Mouse (Mus musculus): ENCODE results near the gene Drg2. TPM values are rescaled to one million over a fixed set of nuclear protein-coding genes. Genes with fewer than 3 reads are reported as not detected.
"Not testable (repeated sequence)": the region's sequence is repeated elsewhere in the genome, so short reads cannot be mapped to it uniquely, and the experiment has no call there.

Drg2 gene
- polyA plus RNA-seq, 1 experiment: 26.4 TPM

DNA sequence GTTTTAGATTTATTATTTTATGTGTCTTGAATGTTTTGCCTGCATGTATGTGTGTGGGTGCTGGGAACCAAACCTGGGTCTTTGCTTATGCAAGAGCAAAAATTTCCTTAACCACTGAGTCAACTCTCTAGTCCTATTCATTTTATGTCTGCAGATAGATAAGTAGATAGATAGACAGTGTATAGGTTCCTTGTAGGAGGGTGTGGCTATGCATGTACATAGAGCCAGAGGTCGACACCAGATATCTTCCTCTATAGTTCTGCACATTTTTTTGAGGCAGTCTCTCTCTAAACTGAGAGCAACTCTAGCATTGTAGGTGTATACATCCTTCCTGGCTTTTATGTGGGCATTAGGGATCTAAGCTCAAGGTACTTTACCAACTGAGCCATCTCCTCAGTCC is 19.3 kb upstream of the Drg2 start:
- no peak for DNase-seq (ENCODE audit: low read depth in 1 of 2, low spot score in 2 of 2)
- no peaks in the 10 kb centered on the region for H3K4me1 ChIP-seq (ENCODE audit: control insufficient read depth, insufficient read depth, insufficient read length)
- WGBS: 91% methylated on average over 1 of the region's 1 CpGs
- no peak for TF ChIP-seq POLR2A (IDR thresholded peaks at IDR 0.05; ENCODE audit: low read depth, low read length)
- no peak for TF ChIP-seq CTCF (IDR thresholded peaks at IDR 0.05; ENCODE audit: extremely low read depth, insufficient read depth, insufficient read length, insufficient replicate concordance)
- H3K36me3 ChIP-seq (ENCODE audit: control insufficient read depth, insufficient read depth, low read length): peaks cover 20% of the 10 kb centered on the region
- no peak overlapping the region for H3K27ac ChIP-seq (ENCODE audit: insufficient read depth, low read length)
- no peaks in the 10 kb centered on the region for H3K27me3 ChIP-seq (ENCODE audit: control insufficient read depth, insufficient read depth, low read length)
- no peak overlapping the region for H3K4me3 ChIP-seq (ENCODE audit: extremely low read depth, insufficient read depth, insufficient read length)

DNA sequence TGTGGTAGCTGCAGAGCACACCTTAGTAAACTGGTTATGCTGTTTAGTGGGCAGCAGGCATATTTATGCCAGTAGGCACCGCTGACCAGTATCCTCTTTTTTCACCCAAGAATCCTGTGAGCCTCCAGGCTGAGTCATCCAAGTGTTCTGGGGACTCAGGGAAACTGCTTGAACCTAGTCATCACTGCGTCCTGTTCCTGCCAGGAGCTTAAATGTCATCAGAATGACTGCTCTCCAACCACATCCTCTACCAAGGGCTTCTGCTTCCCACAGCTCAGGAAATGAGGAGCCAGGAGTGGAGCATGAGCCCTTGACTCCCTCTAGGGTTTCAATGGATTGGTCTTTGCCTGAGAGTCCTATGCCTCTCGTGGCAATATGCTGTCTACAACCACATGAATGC is 17.8 kb upstream of the Drg2 start:
- H3K27me3 ChIP-seq (ENCODE audit: control insufficient read depth, insufficient read depth, low read length): no peaks in the 10 kb centered on the region
- H3K4me1 ChIP-seq (ENCODE audit: control insufficient read depth, insufficient read depth, insufficient read length): no peaks in the 10 kb centered on the region
- H3K27ac ChIP-seq (ENCODE audit: insufficient read depth, low read length): no peak overlapping the region
- DNase-seq (ENCODE audit: low read depth in 1 of 2, low spot score in 2 of 2): no peak
- no peak overlapping the region for H3K4me3 ChIP-seq (ENCODE audit: extremely low read depth, insufficient read depth, insufficient read length)
- no peak for TF ChIP-seq CTCF (IDR thresholded peaks at IDR 0.05; ENCODE audit: extremely low read depth, insufficient read depth, insufficient read length, insufficient replicate concordance)
- WGBS: 86% methylated on average over 3 of the region's 3 CpGs
- peaks cover 27% of the 10 kb centered on the region for H3K36me3 ChIP-seq (ENCODE audit: control insufficient read depth, insufficient read depth, low read length)

- H3K36me3 ChIP-seq (ENCODE audit: control insufficient read depth, insufficient read depth, low read length): peaks cover 34% of the 10 kb centered on the region
- H3K4me1 ChIP-seq (ENCODE audit: control insufficient read depth, insufficient read depth, insufficient read length); DNase-seq (ENCODE audit: low read depth in 1 of 2, low spot score in 2 of 2); H3K4me3 ChIP-seq (ENCODE audit: extremely low read depth, insufficient read depth, insufficient read length); H3K27ac ChIP-seq (ENCODE audit: insufficient read depth, low read length); H3K27me3 ChIP-seq (ENCODE audit: control insufficient read depth, insufficient read depth, low read length): not testable (repeated sequence)
- 79% methylated on average over 1 of the region's 1 CpGs for WGBS
Measured at GRCm38 (mm10) chr11:60439621-60440020, 14.8 kb upstream of the Drg2 start.

GRCm38 (mm10) chr11:60440176-60440575 is 14.2 kb upstream of the Drg2 start:
- H3K4me3 ChIP-seq (ENCODE audit: extremely low read depth, insufficient read depth, insufficient read length): no peak overlapping the region
- DNase-seq (ENCODE audit: low read depth in 1 of 2, low spot score in 2 of 2): no peak
- WGBS: 89% methylated on average over 7 of the region's 7 CpGs
- no peaks in the 10 kb centered on the region for H3K4me1 ChIP-seq (ENCODE audit: control insufficient read depth, insufficient read depth, insufficient read length)
- TF ChIP-seq CTCF (IDR thresholded peaks at IDR 0.05; ENCODE audit: extremely low read depth, insufficient read depth, insufficient read length, insufficient replicate concordance): no peak
- TF ChIP-seq POLR2A (IDR thresholded peaks at IDR 0.05; ENCODE audit: low read depth, low read length): no peak
- no peaks in the 10 kb centered on the region for H3K27me3 ChIP-seq (ENCODE audit: control insufficient read depth, insufficient read depth, low read length)
- H3K36me3 ChIP-seq (ENCODE audit: control insufficient read depth, insufficient read depth, low read length): peaks cover 32% of the 10 kb centered on the region
- H3K27ac ChIP-seq (ENCODE audit: insufficient read depth, low read length): no peak overlapping the region

- DNase-seq (ENCODE audit: low read depth in 1 of 2, low spot score in 2 of 2): no peak
- no peak overlapping the region for H3K27ac ChIP-seq (ENCODE audit: insufficient read depth, low read length)
- H3K4me1 ChIP-seq (ENCODE audit: control insufficient read depth, insufficient read depth, insufficient read length): no peaks in the 10 kb centered on the region
- no peaks in the 10 kb centered on the region for H3K27me3 ChIP-seq (ENCODE audit: control insufficient read depth, insufficient read depth, low read length)
- H3K36me3 ChIP-seq (ENCODE audit: control insufficient read depth, insufficient read depth, low read length): peaks cover 20% of the 10 kb centered on the region
- no peak for TF ChIP-seq POLR2A (IDR thresholded peaks at IDR 0.05; ENCODE audit: low read depth, low read length)
- TF ChIP-seq CTCF (IDR thresholded peaks at IDR 0.05; ENCODE audit: extremely low read depth, insufficient read depth, insufficient read length, insufficient replicate concordance): no peak
- 85% methylated on average over 6 of the region's 6 CpGs for WGBS
- no peak overlapping the region for H3K4me3 ChIP-seq (ENCODE audit: extremely low read depth, insufficient read depth, insufficient read length)
Measured at GRCm38 (mm10) chr11:60442896-60443295, 11.5 kb upstream of the Drg2 start.

- no peaks in the 10 kb centered on the region for H3K27me3 ChIP-seq (ENCODE audit: control insufficient read depth, insufficient read depth, low read length)
- WGBS: 93% methylated on average over 4 of the region's 4 CpGs
- H3K36me3 ChIP-seq (ENCODE audit: control insufficient read depth, insufficient read depth, low read length): peaks cover 16% of the 10 kb centered on the region
- H3K27ac ChIP-seq (ENCODE audit: insufficient read depth, low read length): no peak overlapping the region
- no peaks in the 10 kb centered on the region for H3K4me1 ChIP-seq (ENCODE audit: control insufficient read depth, insufficient read depth, insufficient read length)
- no peak overlapping the region for H3K4me3 ChIP-seq (ENCODE audit: extremely low read depth, insufficient read depth, insufficient read length)
- no peak for DNase-seq (ENCODE audit: low read depth in 1 of 2, low spot score in 2 of 2)
- TF ChIP-seq POLR2A (IDR thresholded peaks at IDR 0.05; ENCODE audit: low read depth, low read length) (no peak), CTCF (IDR thresholded peaks at IDR 0.05; ENCODE audit: extremely low read depth, insufficient read depth, insufficient read length, insufficient replicate concordance) (no peak)
Measured at GRCm38 (mm10) chr11:60444007-60444406, 10.4 kb upstream of the Drg2 start.

GRCm38 (mm10) chr11:60454745-60455087 is 325 bp downstream of the Drg2 start:
- TF ChIP-seq CTCF (IDR thresholded peaks at IDR 0.05; ENCODE audit: extremely low read depth, insufficient read depth, insufficient read length, insufficient replicate concordance): no peak
- no peak for TF ChIP-seq POLR2A (IDR thresholded peaks at IDR 0.05; ENCODE audit: low read depth, low read length)
- peak overlapping the region; percentile 52 for H3K27ac ChIP-seq (ENCODE audit: insufficient read depth, low read length)
- H3K4me1 ChIP-seq (ENCODE audit: control insufficient read depth, insufficient read depth, insufficient read length): peaks cover 4% of the 10 kb centered on the region; the same call in 1 of the 2 replicates
- H3K36me3 ChIP-seq (ENCODE audit: control insufficient read depth, insufficient read depth, low read length): peaks cover 15% of the 10 kb centered on the region; the same call in 1 of the 2 replicates
- no peaks in the 10 kb centered on the region for H3K27me3 ChIP-seq (ENCODE audit: control insufficient read depth, insufficient read depth, low read length)
- WGBS: under 1% methylated on average over 17 of the region's 17 CpGs
- H3K4me3 ChIP-seq (ENCODE audit: extremely low read depth, insufficient read depth, insufficient read length): peak overlapping the region; percentile 75
- no peak for DNase-seq (ENCODE audit: low read depth in 1 of 2, low spot score in 2 of 2)
